Mouse (Mus musculus) kidney, postnatal 0 days (tissue): ENCODE data around the gene Ttc7b. TPM values are rescaled to one million over a fixed set of nuclear protein-coding genes. Genes with fewer than 3 reads are reported as not detected.

Experiments used
- ATAC-seq: fragments of 200-750 bp; cut with Nextera tagmentation; replicated peaks from 2 replicates; pipeline ENCODE4 v1.8.0; 2017; ENCODE audit warnings: low read depth, moderate number of reproducible peaks, moderate TSS enrichment, moderate library complexity; ENCODE audit not compliant: low FRiP score
- DNase-seq: peaks from one replicate; pipeline ENCODE4 v3.0.0-alpha.2; 2016; ENCODE audit warnings: low spot score
- H3K27ac ChIP-seq: fragments of 300-500 bp; sonication (generic); 2 replicates; pipeline ENCODE4 v1.5.1; 2014; ENCODE audit warnings: mild to moderate bottlenecking
- H3K27me3 ChIP-seq: fragments of 300-500 bp; sonication (generic); 2 replicates; pipeline ENCODE4 v1.6.1; 2014; ENCODE audit warnings: low read length, mixed read lengths; ENCODE audit not compliant: insufficient read depth
- H3K36me3 ChIP-seq: fragments of 300-500 bp; sonication (generic); 2 replicates; pipeline ENCODE4 v1.6.1; 2014; ENCODE audit warnings: low read length, mixed read lengths; ENCODE audit not compliant: insufficient read depth
- H3K4me1 ChIP-seq: fragments of 300-500 bp; sonication (generic); replicated peaks from 2 replicates; pipeline ENCODE4 v1.6.1; 2014; ENCODE audit warnings: antibody characterized with exemption, low read length, mixed read lengths; ENCODE audit not compliant: insufficient read depth
- H3K4me2 ChIP-seq: fragments of 300-500 bp; sonication (generic); 2 replicates; pipeline ENCODE4 v1.6.1; 2014; ENCODE audit warnings: mild to moderate bottlenecking, low read length, moderate library complexity, mixed read lengths
- H3K4me3 ChIP-seq: fragments of 300-500 bp; sonication (generic); replicated peaks from 2 replicates; pipeline ENCODE4 v1.5.1; 2014; ENCODE audit warnings: low read depth, low read length
- H3K9ac ChIP-seq: fragments of 300-500 bp; sonication (generic); 2 replicates; pipeline ENCODE4 v1.6.1; 2014; ENCODE audit warnings: low read depth, low read length
- H3K9me3 ChIP-seq: fragments of 300-500 bp; sonication (generic); replicated peaks from 2 replicates; pipeline ENCODE4 v1.6.1; 2016; ENCODE audit warnings: low read length, inconsistent platforms, mixed read lengths
- CTCF ChIP-seq: IDR thresholded peaks from 2 replicates; pipeline ENCODE4 v1.5.1; 2016; ENCODE audit warnings: antibody characterized with exemption, low read depth, mild to moderate bottlenecking, moderate library complexity
- WGBS: fragments of 180-500 bp; shearing (Covaris S2); extraction: QIAGEN DNeasy Blood & Tissue Kit; methylation state at CpG from one replicate; pipeline ENCODE4 v1.1.7; 2014; 5-methylcytosine and 5-hydroxymethylcytosine counted together
- polyA plus RNA-seq: library from polyadenylated mRNA; unstranded; fragments of >200 nt; fragmentation: Nextera tagmentation; extraction: Ambion mirVana; gene quantifications from 2 replicates; pipeline ENCODE4 v1.2.1, GENCODE M21; 2015

The Ttc7b gene
- polyA plus RNA-seq, 1 experiment from 2014 or later: 6.1 TPM

DNA sequence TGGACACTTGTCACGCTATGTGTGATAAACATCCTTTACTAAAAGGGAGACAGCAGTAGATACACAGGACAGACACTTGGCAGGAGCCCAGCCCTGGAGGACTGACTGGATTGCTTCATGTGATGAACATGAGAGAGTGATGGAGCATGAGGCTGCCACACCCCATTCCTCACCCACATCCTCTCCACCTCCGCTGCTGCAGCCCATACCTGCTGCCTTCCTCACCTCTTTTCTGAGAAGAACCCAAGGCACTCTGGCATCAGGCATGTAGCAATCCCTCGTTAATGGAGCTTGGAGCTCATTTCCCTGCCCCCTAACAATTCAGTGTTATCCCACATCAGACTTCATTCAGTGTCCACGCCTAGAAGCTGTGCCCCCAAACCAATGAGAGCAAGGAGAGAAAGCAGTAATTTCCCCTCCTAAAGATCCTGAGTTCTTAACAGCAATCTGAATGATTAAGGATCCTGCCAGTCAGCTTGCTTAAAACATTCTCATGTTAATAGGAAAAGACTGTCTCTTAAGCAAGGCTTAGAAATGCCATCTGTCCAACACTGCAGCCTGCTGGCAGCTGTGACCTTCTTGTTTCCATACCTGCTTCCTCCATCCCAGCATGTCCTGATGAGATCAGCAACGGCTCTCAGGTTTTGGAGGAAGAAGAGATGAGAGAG is 183.1 kb downstream of the Ttc7b start:
- H3K4me1 ChIP-seq: no peaks in the 10 kb centered on the region
- TF ChIP-seq CTCF: peak; percentile 49; the same call in 1 of the 2 replicates
- H3K36me3 ChIP-seq: no peaks in the 10 kb centered on the region
- H3K9me3 ChIP-seq: no peaks in the 10 kb centered on the region
- H3K9ac ChIP-seq: no peak overlapping the region
- H3K4me2 ChIP-seq: no peak overlapping the region
- DNase-seq (no peak), ATAC-seq (no peak)
- 75% methylated on average over 5 of the region's 5 CpGs for WGBS
- no peak overlapping the region for H3K27ac ChIP-seq
- no peak overlapping the region for H3K4me3 ChIP-seq
- no peaks in the 10 kb centered on the region for H3K27me3 ChIP-seq

DNA sequence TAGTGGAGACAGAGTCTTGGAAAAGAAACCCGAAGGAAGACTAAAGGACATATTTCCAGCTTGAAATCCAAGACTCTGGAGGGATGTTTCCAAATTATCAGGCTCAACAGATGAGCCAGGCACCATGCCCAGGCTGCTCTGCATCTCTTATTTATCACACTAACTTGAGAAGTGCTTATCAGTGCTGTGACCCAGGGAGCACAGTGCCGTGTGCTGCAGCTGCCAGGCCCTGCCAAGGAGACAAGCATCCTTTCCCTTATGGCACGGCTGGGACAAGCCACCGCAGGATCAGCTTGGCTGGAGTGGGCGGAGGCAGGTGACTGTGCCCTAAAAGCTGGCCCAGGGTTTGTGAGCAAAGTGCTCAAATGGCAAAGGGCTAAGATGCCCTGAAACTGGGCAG is 184.4 kb downstream of the Ttc7b start:
- Histone ChIP-seq H3K27ac (no peak overlapping the region), H3K4me2 (no peak overlapping the region), H3K9me3 (no peaks in the 10 kb centered on the region), H3K9ac (no peak overlapping the region), H3K36me3 (no peaks in the 10 kb centered on the region), H3K4me1 (no peaks in the 10 kb centered on the region), H3K27me3 (no peaks in the 10 kb centered on the region), H3K4me3 (no peak overlapping the region)
- DNase-seq (no peak), ATAC-seq (no peak)
- no peak for TF ChIP-seq CTCF
- WGBS: 62% methylated on average over 5 of the region's 5 CpGs

- H3K4me2 ChIP-seq: no peak overlapping the region
- WGBS: 91% methylated on average over 6 of the region's 6 CpGs
- no peak overlapping the region for H3K27ac ChIP-seq
- H3K4me1 ChIP-seq: no peaks in the 10 kb centered on the region
- ATAC-seq: no peak
- no peak for DNase-seq
- no peaks in the 10 kb centered on the region for H3K27me3 ChIP-seq
- H3K9me3 ChIP-seq: no peaks in the 10 kb centered on the region
- 0 out of 2 replicates have a peak, but pooled peaks cover 6% of the 10 kb centered on the region for H3K36me3 ChIP-seq
- no peak for TF ChIP-seq CTCF
- H3K9ac ChIP-seq: no peak overlapping the region
- H3K4me3 ChIP-seq: no peak overlapping the region
These were observed 188.8 kb downstream of the Ttc7b start for GRCm38 (mm10) chr12:100331806-100332205.

GRCm38 (mm10) chr12:100330234-100330633 is 190.4 kb downstream of the Ttc7b start:
- DNase-seq (no peak), ATAC-seq (no peak)
- no peak for TF ChIP-seq CTCF
- 0 out of 2 replicates have a peak, but pooled peaks cover 10% of the 10 kb centered on the region for H3K36me3 ChIP-seq
- no peaks in the 10 kb centered on the region for H3K27me3 ChIP-seq
- WGBS: 90% methylated on average over 8 of the region's 8 CpGs
- H3K4me1 ChIP-seq: no peaks in the 10 kb centered on the region
- H3K4me2 ChIP-seq: no peak overlapping the region
- H3K27ac ChIP-seq: no peak overlapping the region
- no peaks in the 10 kb centered on the region for H3K9me3 ChIP-seq
- H3K4me3 ChIP-seq: no peak overlapping the region
- H3K9ac ChIP-seq: no peak overlapping the region

GRCm38 (mm10) chr12:100328998-100329397 is 191.6 kb downstream of the Ttc7b start:
- Histone ChIP-seq H3K4me1 (no peaks in the 10 kb centered on the region), H3K27ac (no peak overlapping the region), H3K36me3 (peaks cover 21% of the 10 kb centered on the region; the same call in 1 of the 2 replicates), H3K9me3 (no peaks in the 10 kb centered on the region), H3K4me3 (no peak overlapping the region), H3K9ac (no peak overlapping the region), H3K27me3 (no peaks in the 10 kb centered on the region), H3K4me2 (no peak overlapping the region)
- WGBS: 86% methylated on average over 4 of the region's 4 CpGs
- ATAC-seq (no peak), DNase-seq (no peak)
- TF ChIP-seq CTCF: no peak

DNA sequence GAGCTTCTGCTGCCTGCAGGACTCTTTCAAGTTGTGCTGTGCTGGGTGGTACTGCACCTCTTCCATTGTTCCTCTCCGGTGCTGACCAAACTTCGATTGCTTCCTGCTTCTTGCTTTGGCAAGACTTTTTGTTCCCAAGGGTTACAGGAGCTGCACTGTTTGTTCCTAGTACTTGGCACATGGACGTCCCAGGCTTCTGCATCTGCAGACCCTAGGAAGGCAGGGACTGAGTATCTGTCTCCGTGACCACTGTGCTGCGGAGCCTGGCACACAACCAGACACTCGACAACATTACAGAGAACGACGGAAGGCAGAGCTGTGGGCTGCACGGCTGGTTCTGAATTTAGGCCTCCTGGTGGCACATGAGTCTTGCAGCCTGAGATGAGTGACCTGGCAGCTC is 192.1 kb downstream of the Ttc7b start:
- Histone ChIP-seq H3K9me3 (no peaks in the 10 kb centered on the region), H3K36me3 (peaks cover 21% of the 10 kb centered on the region; the same call in 1 of the 2 replicates), H3K4me1 (no peaks in the 10 kb centered on the region), H3K4me3 (no peak overlapping the region), H3K4me2 (no peak overlapping the region), H3K9ac (no peak overlapping the region), H3K27ac (no peak overlapping the region), H3K27me3 (no peaks in the 10 kb centered on the region)
- no peak for ATAC-seq
- whole genome bisulfite sequencing: 86% methylated on average over 9 of the region's 9 CpGs
- DNase-seq: no peak
- TF ChIP-seq CTCF: no peak
